Mouse (Mus musculus) heart, postnatal 4 days (tissue): Measurements from ENCODE around the gene Mllt11. TPM values are rescaled to one million over a fixed set of nuclear protein-coding genes. Genes with fewer than 3 reads are reported as not detected.
"Not testable (repeated sequence)": the region's sequence is repeated elsewhere in the genome, so short reads cannot be mapped to it uniquely, and the experiment has no call there.

Source experiments
- DNase-seq: peaks from one replicate; pipeline ENCODE4 v3.0.0; 2021
- total RNA-seq, 2 experiments: library from RNA; stranded (reverse); gene quantifications; 2 replicates each; pipeline ENCODE4 v1.2.3; 2021

The Mllt11 gene
- total RNA-seq, 2 experiments from 2014 or later, result 7.4 to 8.1 TPM

GRCm38 (mm10) chr3:95216655-95217254, 15.2 kb downstream of the Mllt11 start:
- no peak for DNase-seq

GRCm38 (mm10) chr3:95213609-95213975, 18.4 kb downstream of the Mllt11 start:
- DNase-seq, result no peak

- not testable (repeated sequence) for DNase-seq
These were observed 18.9 kb downstream of the Mllt11 start for GRCm38 (mm10) chr3:95212889-95213608.

GRCm38 (mm10) chr3:95210585-95210984, 21.4 kb downstream of the Mllt11 start:
- no peak for DNase-seq

GRCm38 (mm10) chr3:95208286-95208685, 23.7 kb downstream of the Mllt11 start:
- no peak for DNase-seq

- no peak for DNase-seq
These were observed 28.1 kb downstream of the Mllt11 start for GRCm38 (mm10) chr3:95203880-95204279.

GRCm38 (mm10) chr3:95200562-95200961, 31.4 kb downstream of the Mllt11 start:
- no peak for DNase-seq

- no peak for DNase-seq
These were observed 31.8 kb downstream of the Mllt11 start for GRCm38 (mm10) chr3:95200132-95200531.

GRCm38 (mm10) chr3:95199101-95199500, 32.9 kb downstream of the Mllt11 start:
- no peak for DNase-seq

GRCm38 (mm10) chr3:95195772-95196171, 36.2 kb downstream of the Mllt11 start:
- DNase-seq, result no peak

- DNase-seq, result no peak
These were observed 37.2 kb downstream of the Mllt11 start for GRCm38 (mm10) chr3:95194721-95195135.

- no peak for DNase-seq
These were observed 45.1 kb downstream of the Mllt11 start for GRCm38 (mm10) chr3:95186888-95187287.

- DNase-seq, result no peak
These were observed 45.9 kb downstream of the Mllt11 start for GRCm38 (mm10) chr3:95186100-95186499.

- DNase-seq, result no peak
These were observed 47.0 kb downstream of the Mllt11 start for GRCm38 (mm10) chr3:95184796-95185577.

- DNase-seq, result no peak
These were observed 50.1 kb downstream of the Mllt11 start for GRCm38 (mm10) chr3:95181841-95182240.

- no peak for DNase-seq
These were observed 52.1 kb downstream of the Mllt11 start for GRCm38 (mm10) chr3:95179890-95180289.

GRCm38 (mm10) chr3:95178948-95179347, 53.0 kb downstream of the Mllt11 start:
- DNase-seq, result no peak

- DNase-seq, result no peak
These were observed 54.4 kb downstream of the Mllt11 start for GRCm38 (mm10) chr3:95177583-95177982.

GRCm38 (mm10) chr3:95176500-95176899, 55.5 kb downstream of the Mllt11 start:
- DNase-seq, result no peak

GRCm38 (mm10) chr3:95174011-95174592, 57.9 kb downstream of the Mllt11 start:
- peak; percentile 95 for DNase-seq

GRCm38 (mm10) chr3:95173256-95173949, 58.6 kb downstream of the Mllt11 start:
- peak; percentile 45 for DNase-seq

GRCm38 (mm10) chr3:95172526-95173255, 59.3 kb downstream of the Mllt11 start:
- peak; percentile 21 for DNase-seq
